Mouse (Mus musculus): ENCODE measurements at regions not wholly inside any gene's neighbourhood (a gene's known extent, or its start where the extent isn't known, plus 50 kb on each side); places are given as distances from the start of the nearest gene placed in this dataset.

DNA sequence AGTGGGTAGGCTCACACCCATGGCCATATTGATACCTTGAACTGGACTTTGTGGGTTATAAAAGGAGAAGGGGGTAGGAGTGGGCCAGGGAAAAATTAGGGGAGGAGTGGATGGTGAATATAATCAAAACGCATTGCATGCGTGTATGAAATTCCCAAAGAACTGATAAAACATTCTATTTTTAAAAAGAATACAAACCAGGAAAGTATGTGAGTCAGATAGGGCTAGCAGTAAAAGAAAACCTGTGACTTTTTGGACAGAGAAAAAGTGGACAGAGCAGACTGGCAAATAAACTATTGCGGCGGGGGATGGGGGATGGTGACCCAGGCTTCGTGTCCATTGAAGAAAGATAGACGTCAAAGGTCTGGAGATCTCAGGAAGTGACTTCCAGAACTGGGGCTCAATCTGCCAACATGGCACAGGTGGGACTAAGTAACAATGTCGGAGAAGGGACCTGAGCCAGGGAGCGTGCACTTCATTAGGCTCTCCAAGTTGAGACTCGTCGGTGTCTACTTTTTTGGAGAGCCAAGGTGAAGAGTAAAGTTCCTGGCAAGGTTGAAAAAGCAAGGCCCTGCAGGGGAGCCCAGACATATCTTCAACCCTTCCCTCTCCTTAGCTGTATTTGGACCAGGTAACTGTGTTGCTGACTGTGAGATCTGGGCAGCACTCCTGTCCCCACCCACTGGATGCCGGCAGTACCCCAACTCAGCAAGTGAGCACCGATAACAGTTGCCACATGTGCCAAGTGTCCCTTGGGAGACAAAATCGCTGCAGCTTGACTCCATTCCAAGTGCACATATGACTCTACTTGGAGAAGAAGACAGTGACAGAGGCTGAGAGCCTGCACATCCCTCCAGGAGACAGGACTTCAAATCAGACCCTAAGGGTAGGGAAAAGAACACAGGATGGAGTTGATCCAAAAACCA, 103.1 kb upstream of the Nfe2l3 start:
- no peak for DNase-seq (ENCODE audit: low read depth, low spot score)

DNA sequence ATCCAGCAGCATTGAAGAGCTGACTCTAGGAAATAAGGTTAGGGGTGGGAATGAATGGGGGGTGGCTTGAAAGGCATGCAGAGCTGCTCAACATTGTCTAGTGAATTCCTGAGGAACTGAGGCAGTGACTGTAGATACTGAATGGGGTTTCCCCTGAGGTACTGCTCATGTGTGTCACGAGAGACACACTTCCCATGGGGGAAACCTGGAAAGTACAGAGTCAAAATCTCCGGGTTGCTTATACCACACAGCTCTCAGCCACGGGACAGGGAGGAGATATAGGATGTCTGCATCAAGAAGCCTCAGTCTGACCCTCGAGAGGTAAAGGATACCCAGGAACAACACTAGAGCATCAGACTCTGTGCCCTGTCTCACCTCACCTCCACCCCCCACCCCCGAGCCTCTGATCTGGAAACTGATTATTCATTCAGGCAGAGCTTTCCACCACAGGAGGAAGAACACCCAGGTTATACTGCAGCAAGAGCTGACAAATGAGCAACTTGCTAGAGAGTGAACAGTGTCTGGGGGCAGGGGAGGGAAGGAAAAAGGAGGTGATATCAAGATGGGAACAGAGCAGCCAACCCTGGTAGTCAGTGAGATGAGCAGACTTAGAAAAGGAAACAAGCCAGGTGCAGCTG, 102.3 kb upstream of the Nfe2l3 start:
- DNase-seq (ENCODE audit: low read depth, low spot score), result peak; percentile 6

DNA sequence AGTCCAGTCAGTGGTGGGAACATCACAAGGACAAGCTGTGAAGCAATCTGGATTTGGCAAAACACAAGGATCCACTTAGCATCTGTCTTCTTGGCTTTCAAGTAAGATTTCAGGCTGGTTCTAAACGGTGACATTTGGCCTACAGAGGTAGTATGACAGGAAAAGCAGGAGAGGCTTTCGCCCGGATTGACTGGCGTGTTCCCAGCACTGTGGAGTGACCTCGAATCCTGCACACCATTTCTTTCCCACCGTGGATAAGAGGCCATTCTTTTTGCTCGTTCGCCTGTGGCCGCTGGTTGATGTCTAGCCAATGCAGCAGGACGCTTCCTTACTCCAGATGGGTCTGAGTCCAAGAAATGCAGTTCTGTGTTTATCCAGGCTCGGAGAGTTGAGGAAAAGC, 99.6 kb upstream of the Nfe2l3 start:
- DNase-seq (ENCODE audit: low read depth, low spot score), result no peak

DNA sequence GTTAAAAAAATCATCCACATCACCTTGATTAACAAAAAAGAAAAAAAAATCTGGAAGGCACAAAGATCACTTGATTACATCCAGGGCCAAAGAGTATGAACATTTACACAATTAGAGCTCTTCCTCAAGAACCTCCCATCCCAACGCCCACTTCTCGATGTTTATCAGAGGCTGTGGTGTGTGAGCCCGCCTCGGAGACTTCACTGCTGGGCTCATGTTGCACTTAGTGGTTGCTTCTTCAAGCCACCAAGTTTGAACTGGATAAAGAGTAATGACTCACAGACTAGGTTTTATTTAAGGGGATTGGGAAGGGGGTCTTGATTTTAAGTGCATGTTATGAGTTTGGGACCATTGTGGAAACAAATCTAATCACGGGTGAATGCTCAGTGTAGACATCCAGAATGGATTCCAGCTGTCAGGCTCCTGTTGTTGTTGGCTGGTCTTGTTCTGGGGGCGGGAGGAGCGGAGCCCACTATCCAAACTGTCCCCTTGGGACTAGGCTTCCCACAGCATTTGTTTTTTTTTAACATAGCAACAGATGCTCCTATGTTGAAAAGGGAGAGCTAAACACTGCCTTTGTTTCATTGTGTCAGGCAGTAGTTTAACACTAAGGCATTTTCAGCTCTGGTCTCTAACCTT, 98.6 kb upstream of the Nfe2l3 start:
- no peak for DNase-seq (ENCODE audit: low read depth, low spot score)

DNA sequence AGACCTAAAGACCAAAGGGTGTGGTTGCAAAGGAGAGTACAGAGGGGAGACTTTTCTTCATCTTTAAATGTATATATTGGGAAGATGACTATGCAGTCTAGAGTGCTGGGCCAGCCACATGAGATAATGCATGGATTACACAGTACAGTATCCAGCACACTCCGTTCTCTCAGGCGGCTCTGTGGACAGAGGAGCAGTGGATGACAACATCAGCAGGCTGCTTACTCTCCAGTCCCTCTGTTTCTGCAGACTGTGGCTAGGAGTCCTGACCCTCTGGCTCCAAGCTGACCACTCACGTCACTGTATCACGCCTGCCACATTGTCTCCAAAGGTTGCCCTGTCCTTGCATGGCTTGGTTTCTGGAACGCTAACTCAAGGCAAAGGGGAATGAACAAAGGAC, 97.2 kb upstream of the Nfe2l3 start:
- DNase-seq (ENCODE audit: low read depth, low spot score), result no peak

DNA sequence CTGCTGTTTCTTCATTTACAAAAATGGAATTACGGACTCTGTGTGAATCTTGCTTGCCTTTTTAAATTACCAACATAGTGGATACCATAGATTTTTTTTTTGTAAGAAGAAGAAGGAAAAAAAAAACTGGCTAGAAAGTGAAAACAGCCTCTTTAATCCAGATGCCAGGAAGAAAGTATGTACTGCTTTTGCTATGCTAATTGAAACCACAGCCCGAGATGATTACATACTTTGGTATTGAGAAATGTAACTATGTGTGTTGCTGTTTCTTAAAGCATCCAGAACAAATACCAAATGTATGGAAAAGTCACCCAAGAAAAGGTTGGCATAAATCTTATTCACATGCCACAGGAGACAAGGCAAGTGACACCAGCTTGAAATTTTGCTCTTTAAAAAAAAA, 93.2 kb upstream of the Nfe2l3 start:
- DNase-seq (ENCODE audit: low read depth, low spot score), result no peak

DNA sequence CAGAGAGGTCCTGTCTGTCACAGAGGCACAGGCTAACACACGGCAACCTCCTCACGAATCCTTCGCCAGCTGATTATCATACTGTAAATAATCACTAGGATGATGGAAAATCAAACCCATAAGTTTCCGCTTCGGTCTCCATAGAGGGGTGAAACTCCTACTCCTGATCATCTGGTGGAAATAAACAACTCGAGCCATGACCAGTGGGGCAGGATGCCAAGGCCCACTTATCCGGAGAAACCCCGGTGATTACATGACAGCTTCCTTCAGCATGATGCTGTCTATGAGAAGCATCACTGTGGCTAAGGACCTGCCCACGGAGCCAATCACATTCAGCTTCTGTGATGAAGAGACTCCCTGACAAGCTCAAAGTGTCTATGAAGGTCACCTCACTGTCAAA, 84.7 kb upstream of the Nfe2l3 start:
- no peak for DNase-seq (ENCODE audit: low read depth, low spot score)

DNA sequence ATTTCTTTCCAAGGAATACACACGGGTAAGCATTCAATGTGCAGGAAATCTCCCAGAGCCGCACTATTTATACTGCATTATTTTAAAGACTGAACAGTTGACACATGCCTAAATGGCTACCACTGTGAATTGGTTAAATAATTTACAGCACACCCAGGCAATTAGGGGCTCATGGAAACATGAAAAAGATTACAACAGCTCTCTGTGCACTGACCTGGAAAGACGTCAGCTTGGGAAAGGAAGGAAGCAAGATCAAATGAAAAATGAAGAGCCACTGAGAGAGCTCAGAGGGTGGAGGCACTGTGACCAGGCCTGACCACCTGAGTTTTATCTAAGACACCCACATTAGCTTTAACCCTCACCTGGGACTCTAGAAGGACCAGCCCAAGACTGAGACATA, 82.7 kb upstream of the Nfe2l3 start:
- DNase-seq (ENCODE audit: low read depth, low spot score), result no peak

DNA sequence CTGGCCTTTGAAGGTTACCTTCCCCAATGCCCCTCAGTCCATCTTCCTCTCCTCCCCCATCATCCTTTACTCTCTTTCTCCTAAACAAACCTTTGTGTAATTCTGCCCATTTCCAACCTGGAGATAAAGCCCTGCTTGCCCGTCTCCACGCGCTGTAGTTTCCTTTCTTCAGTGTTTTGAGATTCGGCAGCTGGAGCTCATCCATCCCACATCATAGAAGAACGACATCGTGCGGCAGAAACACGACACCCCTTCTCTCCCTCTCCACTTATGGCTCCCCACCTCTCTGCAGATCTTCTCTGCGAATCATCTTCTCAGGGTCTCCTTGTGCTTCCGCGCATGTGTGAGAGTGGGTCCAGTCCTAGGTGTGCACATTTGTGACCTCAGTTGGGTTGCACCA, 77.4 kb upstream of the Nfe2l3 start:
- no peak for DNase-seq (ENCODE audit: low read depth, low spot score)

DNA sequence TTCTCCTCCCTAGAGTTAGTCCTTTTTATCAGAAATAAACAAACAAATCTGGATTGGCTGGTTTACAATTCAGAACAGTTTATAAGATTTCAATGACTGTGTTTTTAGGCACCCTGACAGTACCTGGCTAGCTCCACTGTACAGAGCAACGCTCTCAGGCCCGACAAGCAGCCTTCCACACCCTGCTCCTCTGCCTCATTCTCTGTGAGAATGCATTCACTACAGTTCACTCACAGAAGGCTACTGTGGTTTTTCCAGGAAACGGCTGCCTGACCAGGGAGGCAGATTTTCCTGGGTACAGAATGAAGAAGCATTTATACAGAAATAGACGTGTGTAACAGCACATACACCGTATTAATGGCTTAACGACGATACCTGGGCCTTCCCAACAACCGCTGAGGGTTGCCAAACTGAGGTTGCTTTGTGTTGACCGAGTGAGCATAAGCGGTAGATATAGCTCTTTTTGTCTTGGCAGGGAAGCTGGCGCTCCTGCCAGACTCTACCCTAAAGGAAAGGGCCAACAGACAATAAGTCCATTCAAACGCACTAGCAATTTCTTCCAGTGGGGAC, 70.8 kb upstream of the Nfe2l3 start:
- no peak for DNase-seq (ENCODE audit: low read depth, low spot score)

DNA sequence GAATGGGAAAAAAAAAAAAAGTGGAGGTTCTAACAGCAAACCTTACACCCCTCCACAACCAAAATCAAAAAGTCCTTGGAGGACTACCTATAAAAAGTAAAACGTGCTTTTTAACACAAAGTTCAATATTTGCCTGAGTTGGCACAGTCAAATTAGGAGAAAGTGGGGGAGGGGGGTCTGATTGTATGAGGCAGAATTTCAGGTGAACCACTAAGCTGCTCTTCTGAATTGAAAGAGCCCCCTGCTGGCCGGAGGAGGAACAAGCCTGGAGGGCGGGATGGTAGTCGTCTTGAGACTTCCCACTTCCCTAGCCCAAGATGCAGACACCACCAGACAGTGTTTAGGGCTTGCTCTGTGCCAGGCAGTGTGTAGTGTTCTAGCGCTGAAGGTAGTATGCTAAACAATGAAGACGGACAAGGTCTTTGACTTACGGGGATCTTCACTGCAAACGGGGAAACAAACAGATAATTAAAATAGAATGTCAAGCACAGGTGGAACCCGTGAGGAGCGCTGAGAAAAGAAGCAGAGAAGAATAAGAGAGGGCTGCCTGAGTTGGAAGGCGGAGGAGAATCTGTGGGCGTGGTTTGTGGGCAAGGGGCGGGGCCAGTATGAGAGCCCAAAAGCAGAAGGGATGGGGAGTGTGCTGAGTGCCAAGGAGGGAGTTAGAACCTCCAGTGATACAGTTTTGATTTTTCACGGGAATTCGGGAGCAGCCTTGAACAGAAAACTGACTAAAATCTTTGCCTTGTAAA, 69.8 kb upstream of the Nfe2l3 start:
- peak; percentile 94 for DNase-seq (ENCODE audit: low read depth, low spot score)

DNA sequence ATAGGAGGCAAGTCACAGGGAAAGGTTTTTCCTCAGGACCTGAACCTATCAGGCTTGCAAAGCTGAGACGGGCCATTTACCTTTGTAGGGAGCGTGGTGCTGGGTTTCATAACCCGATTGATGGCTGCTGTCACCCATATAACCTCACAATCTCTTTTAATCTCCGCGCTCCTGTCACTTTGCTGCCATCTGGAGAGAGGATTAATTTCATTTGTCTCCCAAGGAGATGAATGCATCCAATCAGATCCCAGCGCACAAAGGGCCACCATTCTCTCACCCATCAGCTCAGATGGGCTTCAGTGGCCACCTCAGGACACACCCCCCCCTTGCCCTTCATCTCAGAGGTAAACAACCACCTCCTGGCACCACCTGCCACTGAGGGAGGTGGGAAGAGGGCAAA, 67.7 kb upstream of the Nfe2l3 start:
- DNase-seq (ENCODE audit: low read depth, low spot score), result no peak

DNA sequence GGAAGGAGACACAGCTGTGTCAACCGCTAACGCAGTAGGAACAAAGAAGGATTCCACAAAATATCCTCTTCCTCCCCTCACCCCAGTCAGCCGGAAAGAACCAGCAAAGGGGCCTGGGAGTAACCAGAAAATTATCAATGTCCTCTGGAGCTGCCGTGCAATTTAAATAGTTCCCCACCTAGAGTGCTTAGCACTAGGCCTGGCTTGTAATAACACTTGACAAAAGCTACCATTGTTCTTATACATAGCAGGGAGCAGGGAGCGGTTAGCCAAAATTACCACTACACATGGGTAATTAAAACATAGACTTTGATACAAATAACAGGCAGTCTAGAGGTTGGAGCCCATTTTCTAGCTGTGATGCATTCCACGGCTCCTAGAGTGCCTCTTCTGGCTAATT, 62.7 kb upstream of the Nfe2l3 start:
- DNase-seq (ENCODE audit: low read depth, low spot score), result no peak

DNA sequence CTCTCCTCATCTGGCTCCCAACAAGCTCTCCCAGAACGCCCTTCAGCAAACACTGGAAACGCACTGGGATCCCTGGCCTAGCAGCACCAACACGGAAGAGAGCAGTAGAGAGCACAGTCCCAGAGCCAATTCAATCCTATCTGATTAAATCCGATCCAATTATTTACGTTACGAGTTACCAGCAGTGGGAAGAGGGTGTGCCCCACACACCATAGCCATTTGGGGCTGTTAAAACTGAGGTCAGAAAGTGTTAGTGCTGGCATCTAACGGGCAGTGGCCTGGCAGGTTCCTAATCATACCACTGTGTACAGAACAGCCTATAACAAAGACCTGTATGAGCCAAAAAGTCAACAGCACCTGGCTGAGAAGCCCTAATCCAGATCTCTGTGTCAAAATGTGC, 60.1 kb upstream of the Nfe2l3 start:
- DNase-seq (ENCODE audit: low read depth, low spot score), result no peak

DNA sequence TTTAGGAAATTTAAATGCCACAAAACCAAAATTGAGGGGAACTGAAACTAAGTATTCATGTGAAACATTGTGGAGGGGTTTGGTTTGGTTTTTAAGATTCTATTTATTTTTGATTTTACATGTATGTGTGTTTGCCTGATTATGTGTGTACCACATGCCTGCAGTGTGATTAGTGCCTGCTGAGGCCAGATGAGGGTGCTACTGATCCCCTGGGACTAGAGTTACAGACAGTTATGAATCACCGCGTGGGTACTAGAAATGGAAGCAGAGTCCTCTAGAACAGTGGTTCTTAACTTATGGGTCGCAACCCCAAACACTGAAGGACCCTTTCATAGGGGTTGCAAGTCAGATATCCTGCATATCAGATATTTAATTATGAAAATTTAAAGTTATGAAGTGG, 54.0 kb upstream of the Nfe2l3 start:
- peak; percentile 52 for DNase-seq (ENCODE audit: low read depth, low spot score)

DNA sequence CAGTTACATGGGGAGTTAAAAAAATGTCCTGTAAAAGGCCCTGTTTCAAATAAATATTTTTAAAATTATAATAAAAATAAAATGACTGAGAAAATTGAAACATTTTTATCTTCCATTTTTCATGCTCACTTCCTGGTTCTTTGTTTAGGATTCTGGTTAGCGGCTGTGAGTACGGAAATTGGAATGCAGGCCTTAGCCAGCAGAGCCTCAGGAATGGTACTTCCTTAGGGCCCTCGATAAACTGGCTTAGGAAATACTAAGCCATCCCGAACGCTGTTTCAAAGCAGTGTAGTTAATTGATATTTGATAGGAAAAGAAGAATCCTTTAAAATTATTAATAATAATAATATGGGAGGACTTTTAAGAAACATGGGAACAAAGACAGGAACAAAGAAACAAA, 53.4 kb upstream of the Nfe2l3 start:
- DNase-seq (ENCODE audit: low read depth, low spot score), result no peak

DNA sequence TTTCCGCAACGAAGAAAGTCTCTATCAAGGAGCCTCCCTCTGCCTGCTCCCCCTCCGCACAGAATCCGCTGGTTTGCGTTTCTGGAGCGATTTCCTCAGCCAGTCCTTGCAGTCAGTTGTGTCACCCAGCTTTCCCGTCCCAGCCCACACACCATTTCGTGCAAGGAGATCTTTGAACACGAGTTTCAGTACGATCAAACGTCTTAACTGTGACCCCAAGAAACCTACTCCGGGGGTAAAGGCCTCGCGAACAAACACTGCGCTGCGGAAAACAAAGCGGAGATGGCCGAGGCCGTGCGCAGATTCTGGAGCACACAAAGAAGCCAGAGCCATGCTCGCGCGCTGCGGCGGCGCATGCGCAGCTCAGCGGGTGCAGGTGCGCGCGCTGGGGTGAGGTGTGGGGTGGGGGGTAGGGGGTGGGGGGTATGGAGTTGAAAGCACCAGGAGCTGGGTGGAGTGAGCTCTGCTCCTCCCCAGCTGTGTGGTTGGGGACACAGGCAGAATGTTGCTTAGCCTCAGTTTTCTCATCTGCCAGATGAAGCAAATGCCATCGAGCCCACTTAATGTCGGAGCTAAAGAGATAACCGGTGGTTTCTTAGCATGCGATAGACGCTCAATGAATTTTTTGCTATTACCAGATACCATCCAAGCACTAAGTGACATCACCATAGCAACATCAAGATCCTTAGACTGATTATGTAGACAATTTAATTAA, 52.8 kb upstream of the Nfe2l3 start:
- DNase-seq (ENCODE audit: low read depth, low spot score), result no peak

DNA sequence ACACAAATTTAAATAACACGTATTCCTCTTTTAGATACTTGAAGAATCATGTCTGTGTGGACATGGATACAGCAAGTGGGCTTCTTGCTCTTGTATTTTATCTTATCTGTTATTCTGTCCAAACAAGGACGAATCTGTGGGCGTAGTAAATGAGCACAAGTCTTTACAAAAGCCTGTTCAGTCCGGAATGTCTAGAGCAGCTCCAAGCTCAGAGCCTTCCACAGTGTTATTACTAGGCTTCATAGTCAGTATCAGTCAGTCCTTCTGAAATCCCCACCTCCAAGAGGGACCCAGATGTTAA, 52.2 kb upstream of the Nfe2l3 start:
- DNase-seq (ENCODE audit: low read depth, low spot score), result no peak

DNA sequence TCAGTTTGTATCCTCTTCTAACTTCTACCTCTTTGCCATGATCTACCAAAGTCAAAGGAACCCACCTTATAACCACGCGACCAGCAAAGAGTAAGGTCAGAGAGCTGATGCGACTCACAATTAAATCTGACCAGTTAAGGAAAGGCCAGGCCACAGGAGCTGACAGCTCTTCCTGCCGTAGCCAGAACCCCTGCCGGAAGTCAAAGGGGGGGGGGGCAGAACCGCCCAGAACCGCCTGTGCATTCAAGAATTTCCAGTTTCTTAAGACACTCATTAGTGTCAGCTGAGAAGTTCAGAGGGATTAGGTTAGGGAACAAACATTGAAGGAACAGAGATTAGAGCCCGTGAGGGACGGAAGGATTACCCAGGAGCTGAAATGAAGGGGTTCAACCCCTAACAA, 51.0 kb upstream of the Nfe2l3 start:
- DNase-seq (ENCODE audit: low read depth, low spot score), result no peak

Measured in A20 (cell line).